Mouse (Mus musculus) embryonic fibroblast, embryonic 13.5 days (primary cell): ENCODE results near the gene Dlg3. TPM values are rescaled to one million over a fixed set of nuclear protein-coding genes. Genes with fewer than 3 reads are reported as not detected.
A peak's percentile ranks its signal among the peaks of the same experiment; 100 is the strongest.

Experiments
- H3K27ac ChIP-seq: 2 replicates; pipeline ENCODE4 v1.5.1; 2012; ENCODE audit warnings: low read length, control low read depth, inconsistent platforms; ENCODE audit not compliant: insufficient read depth
- H3K4me1 ChIP-seq: 2 replicates; pipeline ENCODE4 v1.6.1; 2011; ENCODE audit warnings: low read length; ENCODE audit not compliant: control insufficient read depth, insufficient read depth
- H3K4me3 ChIP-seq: 2 replicates; pipeline ENCODE4 v1.5.1; 2011; ENCODE audit warnings: mild to moderate bottlenecking, control low read depth, low read length; ENCODE audit not compliant: insufficient read depth
- CTCF ChIP-seq: IDR thresholded peaks from 2 replicates; pipeline ENCODE4 v1.5.1; 2011; ENCODE audit warnings: mild to moderate bottlenecking, control low read depth, low read length, moderate library complexity, borderline replicate concordance; ENCODE audit not compliant: insufficient read depth
- POLR2A ChIP-seq: IDR thresholded peaks from 2 replicates; pipeline ENCODE4 v1.6.1; 2011; ENCODE audit warnings: low read depth, mild to moderate bottlenecking, control low read depth, low read length, moderate library complexity
- polyA plus RNA-seq: library from polyadenylated mRNA; stranded (reverse); fragments of >200 nt; gene quantifications from 2 replicates; pipeline ENCODE4 v1.2.4, GENCODE M21; 2011; ENCODE audit warnings: low read depth; ENCODE audit not compliant: missing spikeins, insufficient read length

Dlg3 gene
- polyA plus RNA-seq: 37.7 and 45.0 TPM in 2 replicates

GRCm38 (mm10) chrX:100767181-100767884, at the start of gene Dlg3:
TSS of gene Dlg3 (plus strand) at chrX:100767722.
- no peak for TF ChIP-seq POLR2A
- peak; percentile 46; the same call in 1 of the 2 replicates for TF ChIP-seq CTCF
- Histone ChIP-seq H3K4me3 (peak within 1 kb of the TSS; percentile 28), H3K4me1 (no peaks in the 10 kb centered on the region), H3K27ac (no peak within 1 kb of the TSS)

GRCm38 (mm10) chrX:100728947-100729346, 38.6 kb upstream of the Dlg3 start:
- Histone ChIP-seq H3K27ac (no peak overlapping the region), H3K4me1 (no peaks in the 10 kb centered on the region), H3K4me3 (no peak overlapping the region)
- TF ChIP-seq CTCF (no peak), POLR2A (no peak)

GRCm38 (mm10) chrX:100729665-100730188, 37.8 kb upstream of the Dlg3 start, which contains the start of gene Gdpd2:
TSS of gene Gdpd2 (plus strand) at chrX:100729873.
- Histone ChIP-seq H3K4me3 (no peak within 1 kb of the TSS), H3K27ac (no peak within 1 kb of the TSS), H3K4me1 (no peaks in the 10 kb centered on the region)
- TF ChIP-seq CTCF (peak; percentile 51; the same call in 1 of the 2 replicates), POLR2A (no peak)

GRCm38 (mm10) chrX:100730266-100730665, 37.3 kb upstream of the Dlg3 start:
- no peak for TF ChIP-seq CTCF
- TF ChIP-seq POLR2A: no peak
- Histone ChIP-seq H3K4me3 (no peak overlapping the region), H3K4me1 (no peaks in the 10 kb centered on the region), H3K27ac (no peak overlapping the region)

- no peak for TF ChIP-seq CTCF
- TF ChIP-seq POLR2A: no peak
Observed at GRCm38 (mm10) chrX:100734359-100734758, 33.2 kb upstream of the Dlg3 start.

GRCm38 (mm10) chrX:100738918-100739317, 28.6 kb upstream of the Dlg3 start:
- TF ChIP-seq CTCF: peak; percentile 46; the same call in 1 of the 2 replicates
- no peak for TF ChIP-seq POLR2A
- Histone ChIP-seq H3K27ac (no peak overlapping the region), H3K4me3 (peak overlapping the region; percentile 12), H3K4me1 (no peaks in the 10 kb centered on the region)

More at GRCm38 (mm10) chrX:100734359-100734758, 33.2 kb upstream of the Dlg3 start:
- Histone ChIP-seq H3K4me3 (no peak overlapping the region), H3K4me1 (no peaks in the 10 kb centered on the region), H3K27ac (no peak overlapping the region)

GRCm38 (mm10) chrX:100739443-100739842, 28.1 kb upstream of the Dlg3 start:
- TF ChIP-seq POLR2A: no peak
- TF ChIP-seq CTCF: no peak
- Histone ChIP-seq H3K27ac (no peak overlapping the region), H3K4me3 (peak overlapping the region; percentile 12), H3K4me1 (no peaks in the 10 kb centered on the region)

- TF ChIP-seq POLR2A (no peak), CTCF (no peak)
- no peak overlapping the region for H3K4me3 ChIP-seq
- no peaks in the 10 kb centered on the region for H3K4me1 ChIP-seq
Observed at GRCm38 (mm10) chrX:100740785-100741184, 26.7 kb upstream of the Dlg3 start.

GRCm38 (mm10) chrX:100741940-100742339, 25.6 kb upstream of the Dlg3 start:
- no peak overlapping the region for H3K27ac ChIP-seq
- H3K4me3 ChIP-seq: no peak overlapping the region
- H3K4me1 ChIP-seq: no peaks in the 10 kb centered on the region
- TF ChIP-seq POLR2A: no peak
- no peak for TF ChIP-seq CTCF

More at GRCm38 (mm10) chrX:100740785-100741184, 26.7 kb upstream of the Dlg3 start:
- no peak overlapping the region; the same call in 1 of the 2 replicates for H3K27ac ChIP-seq

- Histone ChIP-seq H3K27ac (no peak overlapping the region), H3K4me1 (no peaks in the 10 kb centered on the region), H3K4me3 (no peak overlapping the region)
- TF ChIP-seq POLR2A: no peak
- no peak for TF ChIP-seq CTCF
Observed at GRCm38 (mm10) chrX:100765855-100766254, 1.7 kb upstream of the Dlg3 start.
